Mouse (Mus musculus) C2C12 (cell line): Measurements from ENCODE around the gene Stag1.

Source experiments
- CTCF ChIP-seq: IDR thresholded peaks from one replicate; pipeline ENCODE4 v1.5.1; 2011; ENCODE audit not compliant: control insufficient read depth, insufficient read depth, insufficient read length
- MYOD1 ChIP-seq: IDR thresholded peaks from one replicate; pipeline ENCODE4 v1.6.1; 2011; ENCODE audit warnings: low read depth; ENCODE audit not compliant: control insufficient read depth, insufficient read length

- TF ChIP-seq MYOD1 (no peak), CTCF (no peak)
Observed at GRCm38 (mm10) chr9:100689765-100690316, 92.2 kb downstream of the Stag1 start.
